Mouse (Mus musculus): ENCODE measurements around the gene Dcst1.

Dcst1 gene

DNA sequence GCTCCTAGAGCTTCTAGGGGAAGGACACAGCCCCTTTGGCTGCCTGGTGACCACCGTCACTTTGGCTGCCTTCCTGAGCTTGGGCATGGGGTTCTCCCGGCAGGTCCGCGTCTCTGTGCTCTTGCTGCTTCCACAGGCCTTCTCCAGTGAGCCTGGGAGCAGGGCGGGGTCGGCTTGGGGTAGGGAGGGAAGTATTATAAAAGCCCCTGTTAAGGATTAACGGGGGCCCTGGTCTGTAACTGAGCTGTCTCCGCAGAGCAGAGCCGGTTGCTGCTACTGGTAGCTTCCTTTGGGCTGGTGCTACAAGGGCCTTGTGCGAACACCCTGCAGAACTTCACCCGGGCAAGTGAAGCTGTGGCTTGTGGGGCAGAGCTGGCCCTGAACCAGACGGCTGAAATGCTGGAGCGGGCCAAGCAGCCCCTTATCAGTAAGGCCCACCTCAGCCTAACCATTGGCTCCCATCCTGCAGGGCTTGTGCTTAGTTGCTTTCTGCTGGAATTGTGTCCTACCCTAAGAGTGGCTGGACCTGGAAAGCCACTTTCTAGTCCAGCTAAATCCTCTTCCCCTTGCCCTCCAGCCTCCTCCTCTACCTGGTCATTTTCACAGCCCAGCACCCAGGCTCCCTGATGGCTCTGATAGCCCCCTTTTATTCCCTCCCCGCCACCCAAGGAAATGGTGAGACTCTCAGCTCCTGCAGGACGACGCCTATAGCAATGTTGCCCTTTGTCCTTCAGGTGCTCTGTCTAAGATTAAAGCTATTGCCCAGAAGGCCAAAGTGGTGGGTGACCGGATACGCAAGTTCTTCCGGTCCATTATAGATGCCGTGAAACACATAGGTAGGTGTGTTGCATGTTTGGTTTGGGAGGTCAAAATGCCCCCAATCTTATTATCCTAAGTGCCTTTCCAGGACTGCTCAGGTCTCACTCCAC lies 697 bp upstream of the Dcst1 start:
- no peak for DNase-seq (ENCODE audit: extremely low spot score, low spot score)

DNA sequence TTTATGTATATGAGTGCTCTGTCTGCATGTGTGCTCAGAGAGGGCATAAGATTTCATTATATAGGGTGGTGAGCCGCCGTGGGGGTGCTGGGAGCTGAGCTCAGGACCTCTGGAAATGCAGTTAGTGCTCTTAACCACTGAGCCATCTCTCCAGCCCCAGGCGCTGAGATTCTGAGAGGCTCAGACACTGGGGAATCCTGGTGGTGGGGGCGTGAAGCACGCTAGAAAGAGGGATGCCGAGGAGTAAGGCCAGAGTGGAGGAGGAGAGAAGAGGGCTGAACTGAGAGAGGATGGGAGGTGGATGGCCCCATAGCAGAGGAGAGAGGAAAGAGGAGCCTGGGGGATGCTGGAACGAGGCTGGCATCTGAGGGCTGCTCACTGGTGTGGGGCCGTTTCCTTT lies 422 bp downstream of the Dcst1 start:
- no peak for DNase-seq (ENCODE audit: extremely low spot score, low spot score)

- DNase-seq (ENCODE audit: extremely low spot score, low spot score): no peak
Measured at GRCm38 (mm10) chr3:89361675-89362074, 3.4 kb downstream of the Dcst1 start, which contains the start of gene Dcst2. Gene Dcst2 (plus strand): TSS chr3:89361975.

- no peak for DNase-seq (ENCODE audit: extremely low spot score, low spot score)
Measured at GRCm38 (mm10) chr3:89360237-89360636, 4.8 kb downstream of the Dcst1 start.

DNA sequence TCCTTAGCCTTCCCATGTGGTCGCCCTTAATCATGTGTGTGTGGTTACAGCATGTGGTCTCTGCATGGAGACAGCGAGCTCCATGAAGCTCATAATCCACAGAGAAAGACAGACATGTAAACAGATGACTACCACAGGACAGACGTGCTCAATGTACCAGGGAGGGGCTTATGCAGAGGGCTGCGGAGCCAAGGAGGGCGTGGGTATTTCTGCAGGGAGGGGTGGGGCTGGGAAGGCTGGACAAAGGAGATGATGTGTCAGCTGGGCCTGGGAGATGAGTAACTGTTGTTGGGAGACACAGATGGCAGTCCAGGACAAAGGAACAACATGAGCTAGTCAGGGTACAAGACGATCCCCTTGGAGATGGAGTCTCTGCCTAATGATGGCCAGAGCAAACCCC lies 5.4 kb downstream of the Dcst1 start:
- no peak for DNase-seq (ENCODE audit: extremely low spot score, low spot score)

DNA sequence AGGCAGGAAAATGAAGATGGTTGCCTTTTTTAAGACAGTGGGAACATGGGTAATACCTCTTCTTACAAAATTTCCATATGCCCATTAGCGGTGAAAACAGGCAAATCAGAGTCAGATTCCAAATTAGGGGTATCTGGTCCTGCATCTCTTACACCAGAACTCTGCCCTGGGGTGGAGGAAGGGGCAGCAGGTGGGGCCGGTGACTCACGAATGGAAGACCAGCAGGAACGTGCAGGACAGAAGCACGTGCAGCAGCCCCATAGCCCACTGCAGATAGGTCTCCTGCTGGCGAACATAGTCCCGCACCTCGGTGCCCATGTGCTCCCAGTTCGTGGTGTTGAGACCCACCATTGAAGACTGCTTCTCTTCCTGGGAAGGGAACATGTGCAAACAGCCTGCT lies 9.0 kb downstream of the Dcst1 start:
- DNase-seq (ENCODE audit: extremely low spot score, low spot score): no peak

GRCm38 (mm10) chr3:89355512-89355902 lies 9.5 kb downstream of the Dcst1 start:
- DNase-seq (ENCODE audit: extremely low spot score, low spot score): no peak

DNA sequence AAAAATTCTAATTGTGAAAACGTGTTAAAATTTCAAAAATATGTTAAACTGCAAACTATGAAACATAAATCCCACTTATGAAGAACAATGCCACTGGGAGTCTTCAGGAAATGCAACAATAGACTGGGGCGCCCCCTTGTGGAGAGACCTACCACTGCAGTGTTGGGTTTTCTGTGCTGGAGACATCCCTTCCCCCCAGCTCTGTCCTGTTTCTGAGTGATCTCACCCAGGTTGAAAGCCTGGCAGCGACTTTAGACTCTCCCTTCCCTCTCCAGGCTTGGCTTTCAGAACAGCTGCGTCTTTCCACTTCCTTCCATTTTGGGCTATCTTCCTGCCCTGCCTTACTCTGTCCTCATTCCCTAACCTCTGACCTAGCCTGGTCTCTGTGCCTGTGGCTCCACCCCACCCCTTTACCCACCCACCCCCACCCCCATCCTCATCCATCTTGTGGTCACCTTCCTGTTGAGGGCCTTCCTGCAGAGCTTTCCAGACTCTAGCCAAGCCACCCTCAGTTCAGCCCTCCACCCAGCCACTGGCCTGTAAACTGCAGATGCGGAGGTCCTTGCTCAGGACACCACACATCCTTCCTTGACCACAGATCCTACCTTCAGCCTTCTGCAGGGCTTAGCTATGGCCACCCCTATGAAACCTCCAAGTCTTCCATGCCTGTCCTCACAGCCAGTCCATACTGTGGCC lies 10.1 kb downstream of the Dcst1 start:
- peak; percentile 87 for DNase-seq (ENCODE audit: extremely low spot score, low spot score)

DNA sequence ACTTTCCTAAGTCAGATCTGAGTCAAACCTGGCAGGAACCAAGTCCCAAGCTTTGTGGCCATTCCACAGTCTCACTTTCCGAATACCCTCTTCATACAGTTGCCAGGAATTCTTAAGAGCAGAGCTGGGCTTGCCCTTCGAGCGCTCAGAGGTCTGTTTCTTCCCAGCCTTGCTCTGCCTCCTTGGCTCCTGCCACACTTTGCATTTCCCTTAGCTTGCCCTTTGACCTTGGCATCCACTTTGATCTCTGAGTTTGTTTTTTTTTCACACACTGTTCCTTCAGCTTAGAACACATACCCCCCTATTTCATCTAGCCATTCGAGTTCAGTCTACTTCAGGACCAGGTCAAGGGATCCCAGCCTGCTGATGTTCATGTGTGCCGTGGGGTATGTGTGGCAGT lies 13.8 kb downstream of the Dcst1 start:
- no peak for DNase-seq (ENCODE audit: extremely low spot score, low spot score)

GRCm38 (mm10) chr3:89349869-89350501 lies 15.1 kb downstream of the Dcst1 start, which contains the start of gene Adam15:
Gene Adam15 (minus strand): TSS chr3:89349996.
- peak; percentile 90 for DNase-seq (ENCODE audit: extremely low spot score, low spot score)

DNA sequence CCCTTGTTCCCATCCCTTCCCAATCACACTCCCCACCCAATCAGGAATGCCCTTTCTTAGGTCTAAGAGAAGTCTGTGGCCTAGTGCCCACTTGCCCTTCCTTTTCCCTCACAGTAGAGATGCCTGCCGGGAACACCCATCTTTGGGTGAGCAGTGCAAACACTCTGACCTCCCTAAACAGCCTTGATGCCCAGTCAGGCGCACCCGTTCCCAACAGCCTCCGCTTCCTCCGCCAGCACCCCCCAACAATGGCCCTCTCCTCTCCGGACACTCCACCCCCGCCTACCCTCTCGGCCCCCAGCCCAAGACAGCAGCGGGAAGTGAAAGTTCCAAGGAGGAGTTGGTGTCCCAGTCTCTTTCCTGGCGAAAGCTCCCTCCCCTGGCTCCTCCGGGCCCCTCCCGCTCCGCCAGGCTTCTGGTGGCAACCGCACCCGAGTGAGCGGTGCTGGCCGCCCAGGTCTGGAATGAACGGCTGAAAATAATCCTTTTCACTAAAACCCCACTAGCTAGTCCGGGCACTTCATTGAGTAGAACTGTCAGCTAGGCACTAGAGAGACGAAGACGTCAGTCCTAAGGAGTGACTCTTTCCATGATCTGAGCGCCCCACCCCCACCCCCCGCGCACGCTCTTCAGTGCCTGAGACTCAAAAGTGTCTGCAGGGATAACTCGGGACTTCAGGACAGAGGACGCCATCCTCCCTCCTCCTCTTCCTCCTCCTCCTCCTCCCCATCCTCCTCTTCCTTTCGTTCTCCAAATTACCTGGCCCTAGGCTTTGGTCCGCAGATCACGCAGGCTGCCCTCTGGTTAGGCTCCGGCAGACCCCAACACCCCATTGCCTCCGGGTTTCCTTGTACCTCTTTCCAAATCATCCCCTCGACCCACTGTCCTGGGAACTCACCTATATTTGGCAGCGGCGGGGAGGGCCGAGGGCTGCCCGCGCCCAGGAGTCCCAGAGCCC lies 15.9 kb downstream of the Dcst1 start:
- peak; percentile 42 for DNase-seq (ENCODE audit: extremely low spot score, low spot score)

DNA sequence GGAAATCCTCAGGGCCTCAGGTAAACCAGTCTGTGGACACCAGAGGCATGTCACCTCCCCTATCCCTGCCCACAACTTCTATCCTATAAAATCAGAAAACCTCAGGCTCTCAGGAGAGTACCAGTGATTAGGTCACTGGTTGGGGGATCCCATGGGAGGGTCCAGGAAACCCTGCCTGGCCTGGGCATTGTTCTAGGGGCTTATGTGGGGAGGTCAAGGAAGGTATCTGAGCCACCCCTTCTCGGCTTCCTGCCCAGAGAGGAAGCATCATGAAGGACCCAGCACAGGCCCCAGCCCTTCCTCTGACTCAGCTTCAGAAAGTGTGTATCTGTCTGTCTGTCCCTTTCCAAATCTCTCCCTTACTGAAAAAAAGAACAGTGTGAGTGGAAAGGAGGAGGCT lies 17.1 kb downstream of the Dcst1 start:
- DNase-seq (ENCODE audit: extremely low spot score, low spot score): no peak

DNA sequence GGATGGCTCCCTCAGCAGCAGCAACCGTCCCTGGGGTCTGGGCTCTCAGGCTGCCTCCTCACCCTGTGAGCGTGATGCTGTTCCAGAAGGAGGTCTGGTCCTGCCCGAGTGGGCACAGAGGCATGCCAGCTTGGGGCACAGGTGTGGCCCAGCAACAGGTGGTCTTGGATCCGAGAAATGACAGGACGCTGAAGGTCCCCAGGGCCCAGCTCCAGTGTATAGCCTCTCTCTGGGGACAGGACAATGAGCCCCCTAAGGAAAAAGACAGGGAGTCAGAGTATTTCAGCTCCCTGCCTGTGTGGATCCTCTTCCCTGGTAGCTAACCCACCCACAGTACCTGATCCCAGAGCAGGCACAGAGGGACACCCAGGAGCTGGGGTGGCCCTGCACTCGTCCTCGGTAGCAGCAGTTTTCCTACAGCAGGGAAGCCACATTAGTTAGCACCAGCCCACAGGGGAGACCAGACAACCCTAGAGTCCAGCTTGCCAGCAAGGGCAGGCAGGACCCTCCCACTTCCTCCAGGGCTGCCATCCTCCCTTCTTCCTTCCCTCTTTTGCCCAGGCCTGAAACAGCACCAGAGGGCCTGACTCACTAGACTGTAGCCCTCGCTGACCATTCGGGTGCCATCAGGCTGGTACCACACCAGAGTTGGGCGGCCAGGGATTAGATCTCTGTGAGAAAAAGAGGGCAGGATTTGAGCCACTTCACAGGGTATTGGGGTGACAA lies 18.1 kb downstream of the Dcst1 start:
- no peak for DNase-seq (ENCODE audit: extremely low spot score, low spot score)

GRCm38 (mm10) chr3:89343279-89343678 lies 21.8 kb downstream of the Dcst1 start:
- DNase-seq (ENCODE audit: extremely low spot score, low spot score): no peak

DNA sequence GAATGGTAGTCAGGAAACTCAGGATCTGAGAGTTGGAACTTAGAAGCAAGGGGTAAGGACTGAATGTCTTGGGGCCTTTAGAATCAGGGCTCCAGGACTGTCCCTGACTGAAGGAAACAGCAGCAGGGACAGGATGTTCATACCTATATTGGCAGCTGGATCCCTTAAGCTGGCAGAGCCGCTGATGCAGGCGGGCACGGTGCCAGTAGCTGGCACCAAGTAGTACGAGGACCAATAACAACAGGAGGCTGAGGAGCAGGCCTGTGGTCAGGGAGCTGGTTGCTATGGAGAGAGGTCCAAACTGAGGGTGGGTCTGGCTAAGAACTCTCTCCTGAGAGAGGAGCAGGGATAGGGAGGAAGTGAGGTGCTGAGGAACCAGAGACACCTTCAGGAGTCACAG lies 23.3 kb downstream of the Dcst1 start:
- DNase-seq (ENCODE audit: extremely low spot score, low spot score): no peak

DNA sequence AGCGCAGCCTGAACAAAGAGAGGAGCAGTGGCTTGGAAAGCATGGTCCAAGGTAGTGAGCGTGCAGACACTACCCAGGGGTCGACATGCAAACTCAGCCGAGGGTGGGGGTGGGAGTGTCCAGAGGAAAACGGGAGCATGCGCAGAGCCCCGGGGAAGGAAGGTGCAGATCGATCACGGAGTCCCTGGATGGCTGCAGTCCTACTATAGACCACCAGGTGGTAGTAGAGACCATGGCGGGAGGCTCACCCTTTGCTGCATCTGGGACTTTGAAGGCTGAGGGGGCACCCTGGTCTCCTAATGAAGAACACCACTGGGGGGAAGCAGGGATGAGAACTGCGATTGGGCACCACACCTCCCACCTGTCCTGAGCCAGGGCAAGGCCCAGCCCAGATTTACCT lies 24.6 kb downstream of the Dcst1 start:
- peak; percentile 90 for DNase-seq (ENCODE audit: extremely low spot score, low spot score)

GRCm38 (mm10) chr3:89339416-89339815 lies 25.6 kb downstream of the Dcst1 start:
- DNase-seq (ENCODE audit: extremely low spot score, low spot score): peak; percentile 87

GRCm38 (mm10) chr3:89337721-89338578 lies 27.1 kb downstream of the Dcst1 start, which contains the start of gene Efna4:
Gene Efna4 (minus strand): TSS chr3:89338028.
- DNase-seq (ENCODE audit: extremely low spot score, low spot score): peak; percentile 84

- DNase-seq (ENCODE audit: extremely low spot score, low spot score): no peak
Measured at GRCm38 (mm10) chr3:89337062-89337720, 27.9 kb downstream of the Dcst1 start.

Measured in neural tube, embryonic 10.5 days (tissue).